Mouse (Mus musculus): ENCODE measurements around the gene Zfp61. TPM values are rescaled to one million over a fixed set of nuclear protein-coding genes. Genes with fewer than 3 reads are reported as not detected.

Gene Zfp61
- polyA plus RNA-seq (2012; ENCODE audit: low replicate concordance) = 1.5 and 4.7 TPM in 2 replicates

DNA sequence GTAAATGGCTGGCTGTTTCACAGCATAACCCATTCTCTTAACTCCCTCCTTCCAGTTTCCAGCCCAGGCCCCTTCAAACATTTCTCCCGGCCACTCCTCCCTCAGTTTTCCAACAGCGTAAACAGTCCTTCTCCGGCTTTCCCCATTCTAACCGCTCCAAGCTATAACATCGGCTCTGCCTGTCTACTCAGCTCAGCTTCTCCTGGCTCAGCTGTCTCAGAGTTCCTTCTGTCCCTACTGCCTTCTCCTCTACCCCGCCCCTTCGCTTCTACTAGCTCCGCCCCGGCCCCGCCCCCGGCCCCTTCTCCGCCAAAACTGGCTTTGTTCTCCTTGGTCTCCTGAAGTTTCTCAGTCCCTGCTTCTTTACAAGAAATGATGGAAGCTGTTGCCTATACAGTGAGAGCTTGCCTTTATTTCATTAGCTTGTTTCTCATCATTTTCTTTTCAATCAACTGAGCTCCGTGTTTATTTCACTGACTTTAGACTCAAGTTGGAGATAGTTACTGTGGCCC is at the start of gene Zfp61:
Gene Zfp61, minus strand, starts transcription at position 462 of the 512 bp plus-strand sequence.

DNA sequence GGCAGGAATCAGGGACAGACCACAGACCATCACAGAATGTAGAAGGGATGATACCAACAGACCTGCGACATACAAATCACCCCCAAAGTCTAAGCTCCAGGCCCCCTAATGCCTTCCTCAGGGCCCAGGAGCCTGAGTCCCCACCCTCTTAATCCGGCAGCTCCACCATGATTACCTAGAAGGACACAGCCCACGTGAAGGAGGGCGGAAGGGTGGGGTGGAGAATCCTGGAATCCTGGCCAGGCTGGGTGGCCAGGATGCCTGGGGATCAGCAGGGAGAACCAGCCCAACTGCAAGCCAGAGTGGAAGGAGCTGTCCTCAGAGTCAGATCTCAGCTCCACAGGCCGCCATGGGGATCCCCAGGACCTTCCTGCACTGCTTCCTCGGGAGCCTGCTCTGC is 47.9 kb upstream of the Zfp61 start, which contains the start of gene Lypd5:
Gene Lypd5, plus strand, starts transcription at position 301 of the 400 bp plus-strand sequence.

DNA sequence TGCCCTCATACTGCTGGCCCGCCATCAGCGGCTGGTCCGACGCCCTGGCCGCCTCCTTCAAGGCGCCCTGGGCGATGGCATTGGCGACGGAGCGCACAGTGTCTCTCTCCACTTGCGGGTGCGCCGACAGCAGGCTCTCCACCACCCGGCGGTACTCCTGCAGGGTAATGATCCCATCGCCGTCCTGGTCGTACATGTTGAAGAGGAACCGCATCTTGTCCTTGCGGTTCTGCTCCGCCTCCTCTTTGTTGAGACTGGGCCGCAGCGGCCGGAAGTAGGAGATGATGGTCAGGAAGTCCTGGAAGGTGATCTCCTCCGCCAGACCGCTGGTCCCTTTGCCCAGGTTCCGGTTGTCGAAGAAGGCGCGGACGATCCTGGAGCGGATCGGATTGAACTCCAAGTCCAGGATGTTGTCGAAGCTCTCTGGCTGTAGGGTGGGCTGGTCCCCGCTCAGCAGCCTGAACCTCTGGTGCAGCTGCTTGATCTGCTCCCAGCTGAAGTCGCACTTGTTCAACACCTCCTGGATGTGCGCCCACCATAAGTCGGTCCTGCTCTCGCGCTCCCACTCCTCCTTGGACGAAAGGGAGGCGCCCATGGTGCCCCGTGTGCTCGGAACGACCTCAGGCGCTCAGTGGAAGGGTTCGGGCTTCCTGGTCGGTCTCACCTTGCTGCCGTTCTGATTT is 32.4 kb upstream of the Zfp61 start, which contains the start of gene Tescl:
Gene Tescl, minus strand, starts transcription at position 633 of the 683 bp plus-strand sequence.

DNA sequence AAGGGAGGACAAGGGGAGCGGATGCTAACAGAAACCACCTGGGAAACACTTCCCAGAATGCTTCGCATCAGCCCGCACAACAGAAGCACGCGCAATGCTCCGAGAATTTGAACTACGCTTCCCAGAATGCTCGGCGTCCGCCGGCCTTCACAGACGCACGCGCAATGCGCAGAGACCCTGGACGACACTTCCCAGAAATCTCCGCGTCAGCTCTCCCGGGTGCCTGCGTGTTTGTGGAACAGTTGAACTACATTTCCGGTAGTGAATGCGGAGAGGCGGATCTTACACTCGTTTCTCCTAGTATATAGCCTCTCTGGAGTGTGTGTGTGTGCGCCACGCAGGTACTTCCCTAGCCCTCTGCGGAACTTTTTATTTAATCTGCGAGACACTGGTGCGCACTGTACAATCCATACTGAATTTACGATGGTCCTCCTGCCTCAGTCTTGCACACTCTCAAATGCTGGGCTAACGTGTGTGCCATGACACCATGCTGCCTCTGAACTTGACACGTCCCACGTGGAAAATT is 15.6 kb upstream of the Zfp61 start, which contains the start of gene Zfp94:
Gene Zfp94, minus strand, starts transcription at position 100 of the 526 bp plus-strand sequence.

DNA sequence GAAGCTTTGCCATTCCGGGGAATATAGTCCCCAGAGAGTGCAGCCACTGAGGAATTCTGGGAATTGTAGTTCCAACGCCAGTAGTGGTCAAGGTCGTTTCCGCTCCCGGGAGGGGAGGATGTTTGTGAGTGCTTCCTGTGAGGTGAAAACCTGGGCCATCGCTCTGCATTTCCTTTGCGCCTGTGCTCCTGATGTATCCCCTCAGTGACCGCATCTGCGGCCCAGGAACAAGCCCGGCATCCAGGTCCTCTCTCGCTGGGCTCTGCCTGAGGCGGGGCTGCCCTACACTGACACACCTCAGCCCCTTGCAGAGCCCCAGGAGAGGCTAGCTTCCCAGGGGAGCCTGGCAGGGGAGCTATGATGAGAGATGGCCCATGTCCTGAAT is 30.8 kb downstream of the Zfp61 start, which contains the start of gene Zfp93:
Gene Zfp93, plus strand, starts transcription at position 133 of the 385 bp plus-strand sequence.

DNA sequence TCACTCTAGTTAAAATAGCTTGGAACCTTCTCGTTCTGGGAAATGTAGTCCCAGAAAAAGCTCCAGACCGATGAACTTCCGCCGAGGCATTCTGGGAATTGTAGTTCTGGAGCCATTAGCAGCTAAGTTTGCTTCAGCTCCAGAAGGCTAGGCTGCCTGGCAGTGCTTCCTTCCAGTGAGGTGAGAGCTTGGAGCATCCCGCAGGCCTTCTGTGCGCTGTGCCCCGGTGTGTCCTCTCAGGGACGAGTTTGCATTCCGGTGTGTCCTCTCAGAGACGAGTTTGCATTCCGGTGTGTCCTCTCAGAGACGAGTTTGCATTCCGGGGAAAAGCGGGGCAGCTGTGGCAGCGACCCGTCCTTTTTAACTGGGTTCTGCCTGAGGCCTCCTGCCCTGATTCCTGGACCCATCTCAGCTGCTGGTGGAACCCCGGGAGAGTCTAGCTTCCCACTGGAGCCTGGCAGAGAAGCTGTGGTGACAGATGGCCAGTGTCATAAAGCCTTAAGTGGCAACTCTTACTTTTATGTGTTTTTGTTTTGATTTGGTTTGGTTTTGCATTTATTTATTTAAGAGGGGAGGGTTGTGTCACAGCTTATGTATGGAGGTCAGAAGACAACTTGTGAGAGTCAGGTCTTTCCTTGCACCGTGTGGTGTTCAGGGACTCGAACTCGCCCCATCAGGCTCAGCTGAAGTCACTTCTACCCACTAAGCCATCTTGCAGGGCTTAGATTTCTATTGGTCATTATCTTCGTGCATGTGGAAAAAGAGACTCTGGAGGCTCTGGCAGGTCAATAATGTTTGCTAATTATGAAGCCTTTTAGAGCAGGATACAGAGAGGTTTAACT is 46.2 kb downstream of the Zfp61 start, which contains the start of gene Zfp108:
Gene Zfp108, plus strand, starts transcription at position 162 of the 842 bp plus-strand sequence.

Other genes starting within 250 kb of the Zfp61 start
- gene Vmn1r183, start 248.0 kb downstream of the Zfp61 start, polyA plus RNA-seq (2012; ENCODE audit: low replicate concordance) = not detected in 2 replicates
- 10.4 and 12.1 TPM in 2 replicates for gene Zfp180, start 219.3 kb downstream of the Zfp61 start, polyA plus RNA-seq (2012; ENCODE audit: low replicate concordance)
- 0.14 and 0.28 TPM in 2 replicates for gene Zfp112, start 188.9 kb downstream of the Zfp61 start, polyA plus RNA-seq (2012; ENCODE audit: low replicate concordance)
- 0.65 and 0.89 TPM in 2 replicates for gene Zfp235, start 167.1 kb downstream of the Zfp61 start, polyA plus RNA-seq (2012; ENCODE audit: low replicate concordance)
- 0.27 and 0.54 TPM in 2 replicates for gene Zfp114, start 126.2 kb downstream of the Zfp61 start, polyA plus RNA-seq (2012; ENCODE audit: low replicate concordance)
- gene Zfp111, start 89.8 kb downstream of the Zfp61 start, polyA plus RNA-seq (2012; ENCODE audit: low replicate concordance) = 0.11 TPM in 1 of 2 replicates, not detected in the other
- gene Zfp109, start 63.7 kb downstream of the Zfp61 start, polyA plus RNA-seq (2012; ENCODE audit: low replicate concordance) = 0.29 and 0.45 TPM in 2 replicates
- gene Zfp108, start 46.4 kb downstream of the Zfp61 start, polyA plus RNA-seq (2012; ENCODE audit: low replicate concordance) = 0.10 and 0.11 TPM in 2 replicates
- gene Zfp93, start 30.8 kb downstream of the Zfp61 start, polyA plus RNA-seq (2012; ENCODE audit: low replicate concordance) = 0.26 and 0.28 TPM in 2 replicates
- gene Zfp94, start 15.4 kb upstream of the Zfp61 start, polyA plus RNA-seq (2012; ENCODE audit: low replicate concordance) = 3.9 and 7.2 TPM in 2 replicates
- gene Tescl, start 32.7 kb upstream of the Zfp61 start, polyA plus RNA-seq (2012; ENCODE audit: low replicate concordance) = not detected in 2 replicates
- gene Lypd5, start 48.0 kb upstream of the Zfp61 start, polyA plus RNA-seq (2012; ENCODE audit: low replicate concordance) = not detected in 2 replicates
- 79.8 and 80.4 TPM in 2 replicates for gene Kcnn4, start 69.0 kb upstream of the Zfp61 start, polyA plus RNA-seq (2012; ENCODE audit: low replicate concordance)
- 61.7 and 154 TPM in 2 replicates for gene Smg9, start 98.4 kb upstream of the Zfp61 start, polyA plus RNA-seq (2012; ENCODE audit: low replicate concordance)
- not detected in 2 replicates for gene Irgc1, start 151.1 kb upstream of the Zfp61 start, polyA plus RNA-seq (2012; ENCODE audit: low replicate concordance)
- 117 and 298 TPM in 2 replicates for gene Plaur, start 161.3 kb upstream of the Zfp61 start, polyA plus RNA-seq (2012; ENCODE audit: low replicate concordance)
- 2.0 and 2.4 TPM in 2 replicates for gene Cadm4, start 180.8 kb upstream of the Zfp61 start, polyA plus RNA-seq (2012; ENCODE audit: low replicate concordance)
- gene Zfp428, start 205.8 kb upstream of the Zfp61 start, polyA plus RNA-seq (2012; ENCODE audit: low replicate concordance) = 7.0 and 19.2 TPM in 2 replicates
- not detected in 2 replicates for gene AC161166.1, start 211.2 kb upstream of the Zfp61 start, polyA plus RNA-seq (2012; ENCODE audit: low replicate concordance)
- 12.8 and 24.4 TPM in 2 replicates for gene Irgq, start 229.5 kb upstream of the Zfp61 start, polyA plus RNA-seq (2012; ENCODE audit: low replicate concordance)
- 0.44 TPM in 1 of 2 replicates, not detected in the other for gene Pinlyp, start 244.9 kb upstream of the Zfp61 start, polyA plus RNA-seq (2012; ENCODE audit: low replicate concordance)
- 98.5 and 301 TPM in 2 replicates for gene Xrcc1, start 245.1 kb upstream of the Zfp61 start, polyA plus RNA-seq (2012; ENCODE audit: low replicate concordance)

Data from hematopoietic multipotent progenitor cell, adult 10-12 weeks (in vitro differentiated cells).